Mouse (Mus musculus): ENCODE measurements around the gene Gm47995.
"Not testable (repeated sequence)": the region's sequence is repeated elsewhere in the genome, so short reads cannot be mapped to it uniquely, and the experiment has no call there.

DNA sequence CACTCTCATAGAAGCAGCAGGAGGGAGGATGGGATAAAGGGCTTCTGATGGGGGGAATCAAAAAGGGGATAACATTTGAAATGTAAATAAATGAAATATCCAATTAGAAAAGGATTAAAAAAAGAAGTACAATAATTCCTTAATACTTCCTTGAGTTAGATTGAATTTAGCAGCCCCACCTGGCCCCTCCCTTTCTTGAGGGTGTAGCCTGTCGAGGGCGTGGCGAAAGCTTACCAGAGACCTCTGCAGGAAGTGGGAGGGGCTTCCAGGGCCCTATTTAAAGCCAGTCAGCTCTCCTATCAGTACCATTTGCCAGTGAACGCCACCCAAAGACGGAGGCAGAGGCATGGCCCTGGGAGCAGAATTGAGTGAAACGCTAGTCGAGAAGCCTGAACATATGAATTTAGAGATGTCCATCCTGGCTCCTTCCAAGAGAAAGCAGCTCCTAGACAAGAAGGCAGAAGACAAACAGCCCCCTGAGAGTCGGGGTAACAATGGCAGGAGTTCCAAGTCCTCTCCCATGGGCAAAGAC, 11.6 kb downstream of the Gm47995 start, which contains the start of gene Gm47996:
- TF ChIP-seq CTCF (IDR thresholded peaks at IDR 0.05; ENCODE audit: low read depth); EP300 (optimal IDR thresholded peaks at IDR 0.05): not testable (repeated sequence)
